Mouse (Mus musculus): ENCODE data around the gene Map4k1.

The Map4k1 gene

DNA sequence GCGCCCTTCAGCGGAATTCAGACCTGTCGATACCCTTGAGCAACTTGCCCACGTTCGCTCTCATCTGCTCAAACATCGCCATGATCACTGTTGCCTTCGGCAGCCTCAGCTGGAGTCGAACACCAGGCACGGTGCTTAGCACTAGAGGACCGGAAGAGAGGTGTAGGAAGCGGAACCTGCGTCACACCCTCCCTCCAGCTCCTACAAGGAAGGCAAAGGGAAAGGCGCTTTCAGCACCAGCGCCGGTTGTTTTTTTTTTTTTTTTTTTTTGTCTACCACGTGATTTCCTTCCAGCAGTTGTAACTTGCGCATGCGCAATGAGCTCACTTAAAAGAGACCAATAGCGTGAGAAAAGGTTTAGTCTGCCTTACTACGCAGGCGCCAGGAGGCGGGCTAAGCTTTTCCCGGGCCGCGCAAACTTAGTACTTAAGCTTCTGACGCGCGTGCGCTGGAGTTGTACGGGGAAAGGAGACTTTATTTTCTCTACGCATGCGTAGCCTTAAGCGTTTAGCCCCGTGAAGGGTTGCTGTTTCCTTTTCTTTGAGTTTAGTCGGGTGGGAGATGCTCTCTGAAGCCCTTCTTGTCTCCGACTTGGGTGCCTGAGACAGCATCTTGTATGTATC lies at the start of gene Map4k1, which contains the start of gene Eif3k:
Gene Map4k1 (plus strand): TSS at position 400 of the 623 bp plus-strand sequence.
Gene Eif3k (minus strand): TSS at position 214 of the 623 bp plus-strand sequence.
- DNase-seq (ENCODE audit: low spot score): peak; percentile 100

DNA sequence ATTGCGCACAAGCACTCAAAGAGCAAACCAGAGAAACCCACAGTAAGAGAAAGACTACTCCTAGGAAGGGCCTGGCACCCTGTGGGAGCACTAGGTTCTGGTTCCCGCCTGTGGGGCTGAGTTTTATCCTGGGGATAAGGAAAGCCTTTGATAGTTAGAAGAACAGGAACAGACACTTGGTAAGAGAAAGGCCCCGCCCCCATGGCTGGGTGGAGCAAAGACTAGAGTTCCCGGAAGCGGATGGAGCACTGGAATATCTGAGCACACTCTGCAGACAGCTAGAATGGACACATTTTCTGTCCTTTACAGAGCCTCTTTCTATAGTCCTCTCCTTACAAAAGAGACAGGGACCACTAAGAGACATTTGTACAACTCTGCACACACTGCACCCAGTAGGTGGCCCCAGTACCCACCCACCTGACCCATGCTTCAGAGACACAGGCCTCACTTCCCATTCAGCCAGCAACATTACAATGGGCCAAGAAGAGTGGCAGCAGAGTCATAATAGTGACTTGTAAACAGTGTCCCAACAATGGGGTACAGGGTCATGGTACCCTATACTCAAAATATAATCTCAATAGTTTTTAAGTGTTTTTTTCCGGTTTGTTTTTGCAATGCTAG lies 49.3 kb upstream of the Map4k1 start:
- no peak for DNase-seq (ENCODE audit: low spot score)

GRCm38 (mm10) chr7:28933825-28934224 lies 48.0 kb upstream of the Map4k1 start:
- DNase-seq (ENCODE audit: low spot score): no peak

GRCm38 (mm10) chr7:28936787-28937186 lies 45.1 kb upstream of the Map4k1 start:
- no peak for DNase-seq (ENCODE audit: low spot score)

- DNase-seq (ENCODE audit: low spot score): no peak
Measured at GRCm38 (mm10) chr7:28938654-28939053, 43.2 kb upstream of the Map4k1 start.

- DNase-seq (ENCODE audit: low spot score): no peak
Measured at GRCm38 (mm10) chr7:28939418-28940183, 42.2 kb upstream of the Map4k1 start.

GRCm38 (mm10) chr7:28941129-28941528 lies 40.7 kb upstream of the Map4k1 start:
- DNase-seq (ENCODE audit: low spot score): no peak

DNA sequence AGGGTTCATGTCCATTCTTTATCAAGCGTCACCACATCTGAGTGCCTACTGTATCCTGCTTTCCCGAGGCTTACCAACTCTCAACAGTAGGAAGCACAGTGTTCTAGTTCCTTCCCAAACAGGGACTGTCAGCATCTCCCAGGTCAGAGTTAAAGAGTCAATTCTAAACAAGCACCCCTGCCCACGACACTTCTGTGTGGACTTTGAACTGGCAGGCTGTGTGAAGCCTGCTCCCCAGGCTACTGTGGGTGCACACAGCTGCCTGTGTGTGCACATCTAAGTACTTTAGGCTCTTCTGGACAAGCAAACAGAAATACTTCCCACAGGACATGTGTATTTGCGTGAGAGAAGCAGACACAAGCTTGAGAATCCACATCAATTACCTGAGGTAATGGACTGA lies 40.3 kb upstream of the Map4k1 start:
- no peak for DNase-seq (ENCODE audit: low spot score)

GRCm38 (mm10) chr7:28943451-28944180 lies 38.2 kb upstream of the Map4k1 start:
- no peak for DNase-seq (ENCODE audit: low spot score)

DNA sequence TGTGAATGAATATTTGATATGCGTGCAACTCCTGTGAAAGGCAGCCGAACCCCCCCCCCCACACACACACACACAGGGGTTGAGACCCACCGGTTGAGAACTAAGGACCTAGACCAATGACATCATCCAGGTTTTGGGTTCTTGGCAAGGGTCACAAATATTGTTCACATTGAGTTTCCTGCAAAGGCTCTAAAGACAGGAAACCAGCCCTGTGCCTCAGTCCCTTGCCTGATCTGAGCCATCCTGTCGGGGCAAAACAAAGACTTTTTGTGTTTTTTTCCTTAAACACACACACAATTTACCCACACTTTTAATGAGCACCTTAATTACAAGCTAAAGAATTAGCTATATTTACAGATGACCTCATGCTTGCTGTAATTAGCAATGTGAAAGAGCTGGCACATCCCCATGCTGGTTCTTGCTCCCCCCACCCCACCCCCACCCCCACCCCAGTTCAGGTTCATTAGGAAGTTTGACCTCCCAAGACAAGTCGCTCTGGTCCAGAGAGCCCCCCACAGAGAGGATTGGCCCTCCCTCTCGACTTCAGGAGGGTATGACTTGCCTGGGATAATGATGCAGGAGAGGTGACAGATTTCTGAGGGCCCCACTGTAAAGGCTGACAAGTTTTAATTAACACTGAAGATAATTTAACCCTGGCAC lies 37.0 kb upstream of the Map4k1 start:
- DNase-seq (ENCODE audit: low spot score): no peak

DNA sequence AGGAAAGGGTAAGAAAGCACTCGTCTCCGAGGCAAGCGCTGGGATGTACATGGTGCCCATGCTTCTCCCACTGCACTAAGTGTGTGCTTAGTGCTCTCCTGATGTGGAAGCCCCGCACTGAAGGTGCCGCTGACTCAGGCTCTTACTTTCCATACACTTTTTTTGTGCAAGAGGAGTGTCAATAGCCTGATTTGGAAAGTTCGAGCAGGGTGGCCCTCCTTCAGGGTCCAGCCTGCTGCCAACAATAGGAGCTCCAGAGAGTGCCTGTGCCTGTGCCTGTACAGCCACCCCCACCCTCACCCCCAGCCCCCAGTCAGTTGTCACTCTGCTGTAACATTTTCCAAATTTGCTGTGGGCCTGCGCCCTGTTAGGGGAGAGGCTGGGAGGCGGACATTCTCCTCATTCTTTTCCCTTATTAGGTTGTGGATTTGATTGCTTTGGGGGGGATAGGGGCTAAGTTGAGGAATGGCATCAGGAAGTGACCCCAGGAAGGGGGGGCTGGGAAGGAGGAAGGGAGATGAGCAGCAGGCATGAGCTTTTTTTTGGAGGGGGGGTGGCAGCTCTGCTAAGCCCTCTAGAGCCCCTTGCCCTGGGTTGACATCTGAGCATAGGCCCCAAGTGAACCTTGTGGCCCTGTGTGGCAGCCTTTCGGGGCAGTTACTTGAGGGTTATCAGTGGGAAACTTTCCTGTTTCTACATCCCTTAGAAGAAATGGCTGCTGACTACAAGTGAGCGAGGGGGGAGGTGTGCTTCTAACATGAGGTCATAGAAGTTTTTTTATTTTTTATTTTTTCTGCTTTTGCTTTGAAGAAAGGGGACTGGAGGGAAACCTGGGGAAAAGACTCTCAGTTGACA lies 36.2 kb upstream of the Map4k1 start:
- peak; percentile 71 for DNase-seq (ENCODE audit: low spot score)

DNA sequence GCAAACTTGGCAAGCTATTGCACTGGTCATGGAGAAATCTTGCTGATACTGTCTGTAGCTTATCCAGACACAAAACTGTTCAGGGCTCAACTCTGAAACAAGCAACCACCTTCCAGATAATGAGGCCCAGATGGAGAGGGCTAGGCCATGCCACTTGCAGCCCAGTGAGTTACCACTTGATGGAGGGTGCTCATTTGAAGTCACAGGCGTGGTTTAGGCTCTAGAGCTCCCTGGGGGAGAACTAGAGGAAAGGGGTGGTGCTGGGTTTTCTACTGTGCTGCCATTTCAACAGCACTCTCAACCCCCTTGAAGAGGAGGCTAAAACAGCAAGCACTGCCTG lies 35.6 kb upstream of the Map4k1 start:
- DNase-seq (ENCODE audit: low spot score): no peak

DNA sequence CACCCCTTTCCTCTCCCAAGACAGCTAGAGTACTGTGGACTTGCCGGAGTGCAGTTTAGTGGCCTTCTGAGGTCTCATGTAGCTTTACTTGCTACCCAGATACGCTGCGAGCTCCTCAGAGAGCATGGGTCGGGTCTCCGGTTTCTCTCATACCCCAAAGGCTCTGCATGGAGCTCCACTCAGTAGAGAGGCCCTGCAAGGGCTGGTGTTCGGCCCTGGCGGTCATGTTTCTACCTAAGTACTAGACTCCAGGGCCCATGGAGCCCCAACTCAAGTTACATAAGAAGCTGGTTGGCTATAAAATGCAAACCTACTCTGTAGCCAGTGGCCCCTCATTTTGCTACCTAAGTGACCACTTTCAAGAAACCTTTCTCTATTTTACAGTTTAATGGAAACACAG lies 33.1 kb upstream of the Map4k1 start:
- no peak for DNase-seq (ENCODE audit: low spot score)

GRCm38 (mm10) chr7:28949298-28949697 lies 32.6 kb upstream of the Map4k1 start:
- DNase-seq (ENCODE audit: low spot score): no peak

GRCm38 (mm10) chr7:28950346-28951037 lies 31.4 kb upstream of the Map4k1 start:
- DNase-seq (ENCODE audit: low spot score): no peak

GRCm38 (mm10) chr7:28951764-28952163 lies 30.1 kb upstream of the Map4k1 start:
- DNase-seq (ENCODE audit: low spot score): no peak

DNA sequence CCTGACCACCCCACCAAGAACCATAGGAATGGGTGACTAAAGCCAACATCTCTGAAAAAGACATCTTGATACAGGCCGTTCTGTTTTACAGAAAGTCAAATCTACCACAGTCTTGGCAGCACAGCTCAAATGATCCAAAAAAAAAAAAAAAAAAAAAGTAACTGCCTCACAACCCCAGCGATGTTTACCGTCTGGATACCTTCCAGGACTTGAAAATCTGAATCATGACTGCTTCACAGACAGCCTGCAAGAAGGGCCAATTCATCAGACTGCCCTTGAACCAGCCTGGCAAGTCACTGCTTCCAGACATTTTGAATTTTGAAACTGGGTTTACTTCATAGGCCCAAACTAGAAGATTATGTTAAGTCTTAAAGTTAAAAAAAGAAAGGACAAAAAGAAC lies 29.1 kb upstream of the Map4k1 start:
- no peak for DNase-seq (ENCODE audit: low spot score)

DNA sequence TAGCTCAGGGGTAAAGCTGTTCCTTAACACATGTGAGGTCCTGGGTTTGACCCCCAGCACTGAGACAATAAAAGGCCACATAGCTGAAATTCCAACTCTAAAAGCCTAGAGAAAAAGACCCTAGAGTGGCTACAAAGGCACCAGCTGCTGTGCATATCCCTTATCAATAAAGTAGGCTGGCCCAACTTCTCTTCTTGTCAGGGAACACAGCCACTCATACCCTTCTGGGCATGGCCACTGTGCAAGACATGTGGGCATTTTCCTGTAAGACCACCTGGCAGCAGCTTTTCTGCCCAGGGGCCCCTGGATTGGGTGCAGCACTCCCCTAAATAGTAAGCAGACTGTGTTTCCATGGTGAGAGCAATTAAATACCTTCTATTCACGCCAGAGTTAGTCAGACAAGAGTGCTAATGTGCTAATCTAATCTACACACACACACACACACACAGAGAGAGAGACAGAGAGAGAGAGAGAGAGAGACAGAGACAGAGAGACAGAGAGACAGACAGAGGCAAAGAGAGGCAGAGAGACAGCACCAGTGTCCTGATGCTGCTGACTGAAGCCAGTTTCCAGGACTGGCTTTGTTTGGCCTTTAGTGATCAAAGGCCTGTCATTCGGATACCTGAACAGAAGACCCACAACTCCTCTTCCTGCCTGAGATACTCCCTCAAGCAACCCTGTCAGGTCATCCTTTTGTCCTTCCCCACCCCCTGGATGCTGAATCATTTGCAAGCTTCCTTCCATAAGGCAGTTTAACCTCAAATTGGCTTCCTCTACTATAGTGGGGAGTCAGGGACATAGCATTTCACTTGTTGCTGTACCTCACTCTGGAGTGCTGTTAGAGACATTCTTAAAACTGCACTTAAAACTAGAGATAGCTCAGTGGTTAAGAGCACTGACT lies 28.1 kb upstream of the Map4k1 start:
- DNase-seq (ENCODE audit: low spot score): peak; percentile 77

- DNase-seq (ENCODE audit: low spot score): no peak
Measured at GRCm38 (mm10) chr7:28954773-28955172, 27.1 kb upstream of the Map4k1 start.

Data from embryo, embryonic 10 days (tissue).